Mouse (Mus musculus) layer of hippocampus, adult 11-12 months (tissue): ENCODE measurements at regions not wholly inside any gene's neighbourhood (a gene's known extent, or its start where the extent isn't known, plus 50 kb on each side); places are given as distances from the start of the nearest gene placed in this dataset.
"Not testable (repeated sequence)": the region's sequence is repeated elsewhere in the genome, so short reads cannot be mapped to it uniquely, and the experiment has no call there.

ENCODE experiments used
- DNase-seq: peaks from one replicate; pipeline ENCODE4 v3.0.0; 2022; ENCODE audit warnings: low spot score

DNA sequence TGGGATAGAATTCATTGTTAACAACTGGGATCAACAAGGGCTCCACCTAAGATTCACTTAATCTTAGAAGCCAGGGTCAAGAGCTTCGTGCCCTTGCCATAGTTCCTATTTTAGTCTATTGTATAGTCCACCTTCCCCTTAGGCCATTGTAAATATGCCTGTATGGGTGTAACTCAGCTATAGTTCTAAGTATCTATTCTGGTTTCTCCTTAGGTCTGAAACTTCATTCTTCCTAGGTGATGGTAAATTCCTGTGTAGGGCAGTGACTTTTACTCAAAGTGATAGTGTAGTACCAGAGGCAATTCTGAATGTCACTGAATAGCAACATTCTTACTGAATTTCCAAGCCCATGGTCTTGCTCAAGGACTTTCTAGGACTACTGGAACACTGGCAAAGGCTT, 989.4 kb downstream of the Ankrd7 start:
- not testable (repeated sequence) for DNase-seq

DNA sequence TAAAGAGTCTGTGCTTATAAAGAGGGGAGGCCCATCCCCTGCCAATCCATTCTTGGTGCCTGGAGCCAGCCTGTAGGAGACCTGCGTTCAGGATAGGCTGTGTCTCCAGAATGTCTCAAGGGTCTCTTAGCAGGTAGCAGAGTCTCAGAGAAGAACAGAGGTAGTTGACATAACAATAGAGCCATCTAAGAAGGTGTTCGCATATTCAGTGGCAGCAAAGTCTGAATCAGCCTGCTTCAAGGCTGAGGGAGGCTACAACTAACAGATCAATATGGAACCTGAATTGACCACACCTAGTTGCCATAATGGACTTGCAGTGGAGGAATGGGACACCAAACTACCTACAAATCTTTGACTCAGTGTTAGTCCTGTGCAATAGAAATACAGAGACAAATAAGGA, 998.0 kb downstream of the Ankrd7 start:
- no peak for DNase-seq

DNA sequence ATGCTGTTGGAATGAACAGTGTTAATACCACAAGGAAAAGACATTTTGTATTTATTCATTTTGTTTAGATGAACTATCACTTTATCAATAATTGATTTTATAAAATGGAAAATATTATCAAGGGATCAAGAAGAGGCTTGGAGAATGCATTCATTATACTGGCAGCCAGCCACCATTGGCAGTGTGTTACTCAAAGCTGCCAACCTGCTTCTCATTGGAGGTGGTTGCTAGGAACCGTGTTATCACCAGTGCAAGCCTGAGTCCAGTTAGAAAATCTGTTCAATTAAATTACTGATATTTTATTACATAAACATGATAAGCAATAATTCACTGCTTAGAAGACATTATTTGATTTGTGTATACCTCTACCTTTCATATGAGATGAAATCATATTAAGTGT, 1003.6 kb downstream of the Ankrd7 start:
- DNase-seq, result peak; percentile 53

DNA sequence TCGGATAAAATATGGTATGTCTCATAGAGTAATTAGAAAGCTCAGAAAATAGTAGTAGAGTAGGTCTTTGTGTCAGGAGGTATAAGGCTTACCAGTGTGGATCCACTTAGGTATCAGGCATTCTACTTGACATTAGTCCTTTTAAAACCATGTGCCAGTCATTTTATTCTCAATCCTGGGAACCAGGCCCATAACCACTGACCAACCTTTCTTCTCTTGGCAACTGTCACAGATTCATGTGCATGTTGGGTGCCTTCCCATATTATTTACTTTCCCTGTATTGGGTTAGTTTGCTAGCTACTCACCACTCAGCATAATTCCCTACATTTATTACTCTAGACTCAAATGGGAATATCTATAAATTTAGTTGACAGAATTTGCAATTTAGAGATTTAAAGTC, 1045.1 kb downstream of the Ankrd7 start:
- DNase-seq, result no peak

DNA sequence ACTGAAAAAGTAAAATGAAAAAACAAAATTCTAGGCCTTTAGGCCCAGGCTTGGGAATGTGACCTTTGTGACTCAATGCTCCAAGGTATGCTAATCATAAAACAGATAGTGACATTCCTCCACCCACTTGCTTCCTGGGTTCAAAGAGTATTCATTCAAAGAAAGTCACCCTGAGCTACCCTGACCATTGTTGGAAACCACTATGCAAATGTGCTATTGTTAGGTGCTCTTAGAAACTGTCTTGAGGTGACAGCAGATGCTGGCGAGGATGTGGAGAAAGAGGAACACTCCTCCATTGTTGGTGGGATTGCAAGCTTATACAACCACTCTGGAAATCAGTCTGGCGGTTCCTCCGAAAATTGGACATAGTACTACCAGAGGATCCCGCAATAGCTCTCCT, 1075.7 kb downstream of the Ankrd7 start:
- not testable (repeated sequence) for DNase-seq

DNA sequence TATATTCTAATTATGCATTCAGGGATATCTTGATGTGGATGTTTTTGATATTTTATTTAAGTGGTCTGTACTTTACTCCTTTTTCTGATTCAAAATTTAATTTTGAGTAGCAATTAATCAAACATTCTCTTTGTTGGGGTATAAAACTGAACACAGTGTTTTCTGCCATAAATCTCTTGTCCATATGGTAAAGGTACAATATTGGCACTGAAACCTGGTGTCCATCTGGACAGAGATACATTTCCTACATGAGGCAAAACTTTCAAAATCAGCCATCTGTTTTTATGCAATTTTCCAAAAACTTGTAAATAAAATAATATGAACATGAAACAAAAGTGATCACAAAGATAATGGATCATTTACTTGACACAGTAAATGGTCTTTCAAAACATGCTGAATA, 1078.2 kb downstream of the Ankrd7 start:
- DNase-seq, result peak; percentile 4

DNA sequence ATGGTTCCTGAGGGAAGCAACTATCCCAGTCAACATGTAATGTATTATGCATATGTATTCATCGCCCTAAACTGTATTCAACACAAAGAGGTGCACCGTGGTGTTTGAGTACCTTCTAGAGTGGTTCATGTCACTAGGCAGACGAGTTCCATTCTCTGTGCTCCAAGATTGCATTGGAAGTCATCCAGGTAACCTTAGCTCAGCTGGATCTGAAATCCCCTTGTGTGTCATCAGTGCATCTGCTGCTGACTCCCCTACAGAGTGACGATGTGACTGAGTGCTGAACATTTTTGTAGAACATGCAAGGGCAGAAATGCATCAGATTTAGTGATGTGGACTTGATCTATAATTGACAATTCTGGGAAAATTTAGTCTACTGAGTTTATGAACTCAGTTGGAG, 1079.6 kb downstream of the Ankrd7 start:
- DNase-seq, result no peak

DNA sequence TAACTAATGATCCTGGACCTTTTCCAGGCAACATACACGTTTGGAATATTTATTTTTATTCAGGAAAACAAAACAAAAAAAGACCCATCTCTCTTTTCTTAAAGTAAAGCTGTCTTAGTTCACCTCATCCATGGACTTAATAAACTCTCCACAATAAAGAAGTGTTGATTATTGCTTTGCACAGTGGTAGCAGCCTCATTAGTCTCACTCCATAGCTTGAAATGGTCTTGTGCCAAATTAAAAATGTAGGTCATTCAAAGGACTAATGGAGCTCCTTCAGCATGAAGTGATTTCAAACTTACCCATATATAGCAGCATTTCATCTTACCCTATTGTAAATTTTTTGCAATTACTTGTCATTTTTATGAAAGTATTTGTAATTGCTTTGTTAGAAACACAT, 1109.8 kb downstream of the Ankrd7 start:
- no peak for DNase-seq

DNA sequence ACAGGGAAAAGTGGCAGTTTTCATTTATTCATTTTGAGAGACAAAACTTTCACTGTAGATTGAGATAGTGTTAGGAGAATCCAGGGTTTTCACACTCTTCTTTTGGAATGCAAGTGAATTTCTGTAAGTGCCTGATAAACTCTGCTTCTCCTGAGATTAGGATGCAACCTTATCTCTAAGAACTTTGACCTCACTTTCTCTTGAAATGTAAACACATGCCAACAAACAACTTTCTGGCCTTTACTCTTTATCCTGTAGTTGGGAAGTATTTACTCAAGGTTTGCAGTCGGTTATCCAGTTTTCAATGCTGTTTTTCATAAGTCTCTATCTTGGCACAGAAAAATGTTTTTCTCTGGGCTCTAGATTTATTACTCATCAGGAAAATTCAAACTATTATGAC, 1125.7 kb downstream of the Ankrd7 start:
- DNase-seq, result no peak

DNA sequence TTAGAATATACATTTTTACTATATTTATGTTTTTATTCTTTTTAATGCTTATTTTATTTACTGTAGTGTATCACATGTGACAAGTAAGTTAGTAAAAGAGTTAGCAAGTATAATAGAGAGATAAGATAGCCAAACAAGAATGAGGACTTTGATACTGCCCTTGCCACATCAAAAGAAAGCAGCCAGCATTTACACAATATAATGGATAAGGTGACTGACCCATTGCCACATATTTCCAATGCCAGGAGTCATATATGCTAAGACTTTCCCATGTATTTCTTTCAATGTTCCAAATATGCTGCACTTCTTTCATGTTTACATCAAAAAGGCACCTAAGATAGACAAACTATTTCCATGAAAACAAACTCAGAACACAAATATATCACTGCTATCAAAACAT, 1162.3 kb downstream of the Ankrd7 start:
- DNase-seq, result no peak

DNA sequence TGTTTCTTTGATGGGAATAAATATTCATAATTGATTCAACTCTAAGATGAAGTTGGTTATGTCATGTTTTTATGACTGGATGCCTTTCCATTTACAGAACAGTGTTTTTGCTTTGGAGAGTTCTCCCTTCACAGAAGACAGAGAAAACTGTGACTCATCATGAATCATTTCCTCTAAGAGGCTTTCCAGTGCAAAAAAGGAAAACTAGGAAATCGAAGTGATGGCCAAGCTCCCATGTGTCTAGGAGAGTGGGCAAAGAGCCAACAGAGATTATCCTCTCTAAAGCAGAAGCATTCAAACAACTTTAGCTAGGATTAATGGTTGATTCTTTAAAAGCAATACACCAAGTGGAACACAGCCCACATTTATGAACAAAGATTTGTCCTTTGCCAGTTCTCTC, 1171.7 kb downstream of the Ankrd7 start:
- DNase-seq, result peak; percentile 10

DNA sequence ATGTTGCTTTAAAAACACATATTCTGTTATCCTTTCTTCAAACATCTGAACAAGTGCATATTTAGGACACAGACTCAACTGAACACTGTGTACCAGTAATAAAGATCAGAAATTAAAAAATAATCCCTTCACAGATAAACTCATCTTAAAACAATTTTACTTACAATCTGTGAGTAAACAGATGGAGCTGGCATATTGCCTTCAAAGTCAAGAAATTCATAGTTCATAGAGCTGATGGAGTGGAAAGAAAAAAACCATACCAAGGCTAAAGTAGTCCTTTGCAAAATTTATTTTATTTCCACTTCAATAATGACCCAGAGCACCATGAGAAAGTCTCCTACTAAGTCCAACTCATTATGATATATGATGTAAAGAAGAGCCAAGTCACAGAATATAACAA, 1136.6 kb upstream of the Kcnd2 start:
- no peak for DNase-seq

DNA sequence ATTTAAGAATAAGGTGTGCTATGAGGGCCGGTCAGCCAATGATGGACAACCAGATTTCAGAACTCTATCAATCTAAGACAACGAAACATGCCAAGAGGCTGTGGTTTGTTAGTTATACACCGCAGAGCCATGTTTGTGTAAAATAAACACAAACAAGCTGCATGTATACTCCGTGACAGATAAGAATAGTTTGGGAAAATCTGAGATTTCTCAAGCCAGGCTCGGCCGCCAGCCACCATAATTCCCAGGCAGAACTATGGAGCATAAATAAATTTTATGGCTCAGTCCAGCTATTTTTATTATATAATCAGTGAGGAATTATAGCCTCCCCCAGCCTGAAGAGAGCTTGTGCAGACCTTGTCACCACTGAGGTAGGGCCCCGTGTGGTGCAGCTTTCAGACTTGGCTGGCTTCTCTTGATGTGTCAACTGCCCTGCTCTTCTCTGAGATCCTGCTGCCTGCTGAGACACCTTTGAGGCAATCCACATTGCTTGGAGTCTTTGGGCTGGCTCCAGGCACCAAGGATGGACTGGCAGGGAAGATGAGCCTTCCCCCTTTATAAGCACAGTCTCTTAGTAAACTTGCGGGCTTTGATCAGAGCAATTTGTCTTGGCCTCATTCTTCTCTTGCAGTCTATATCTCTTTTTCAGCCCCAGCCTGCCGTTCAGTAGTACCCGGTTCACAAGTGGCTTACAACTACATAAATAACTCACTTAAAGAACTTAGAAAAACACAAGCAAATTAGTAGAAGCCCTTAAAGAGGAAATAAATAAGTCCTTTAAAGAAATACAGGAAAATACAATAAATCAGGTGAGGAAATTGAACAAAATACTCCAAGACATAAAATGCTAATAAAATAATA, 1123.0 kb upstream of the Kcnd2 start:
- no peak for DNase-seq

DNA sequence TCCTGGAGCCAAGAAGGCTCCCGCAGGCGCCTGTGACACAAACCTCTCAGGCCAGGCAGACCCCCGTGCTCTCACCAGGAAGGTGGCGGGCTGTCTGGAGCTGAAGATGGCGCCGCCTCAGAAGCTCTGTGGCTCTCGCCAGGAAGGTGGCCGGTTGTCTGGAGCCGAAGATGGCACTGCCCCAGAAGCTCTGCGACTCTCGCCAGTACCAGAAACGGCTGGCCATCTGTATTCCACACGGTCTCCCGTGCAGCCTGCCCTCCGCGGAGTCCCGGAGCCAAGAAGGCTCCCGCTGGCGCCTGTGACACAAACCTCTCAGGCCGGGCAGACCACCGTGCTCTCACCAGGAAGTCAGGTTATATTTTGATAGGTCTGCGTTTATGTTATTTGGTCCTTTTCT, 1081.3 kb upstream of the Kcnd2 start:
- not testable (repeated sequence) for DNase-seq

DNA sequence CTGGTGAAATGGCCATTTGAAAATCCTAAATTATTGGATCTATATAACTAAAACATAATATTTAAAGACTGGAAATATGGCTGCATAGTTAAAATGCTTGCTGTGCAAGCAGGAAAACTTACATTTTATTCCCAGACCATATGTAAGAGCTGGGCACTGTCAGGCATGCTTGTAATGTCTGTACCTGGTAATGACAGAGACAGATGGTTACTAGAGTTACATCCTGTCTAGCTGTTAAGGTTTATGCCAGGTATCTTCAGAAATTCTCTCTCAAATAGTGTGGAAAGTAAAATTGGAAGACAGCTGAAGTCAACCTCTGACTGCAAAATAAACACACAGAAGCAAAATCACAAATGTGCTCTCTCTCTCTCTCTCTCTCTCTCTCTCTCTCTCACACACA, 1077.8 kb upstream of the Kcnd2 start:
- no peak for DNase-seq
